Mouse (Mus musculus) thymus, postnatal 25 days (tissue): Measurements from ENCODE around the gene Olfr1381.
"Not testable (repeated sequence)": the region's sequence is repeated elsewhere in the genome, so short reads cannot be mapped to it uniquely, and the experiment has no call there.

Source experiments
- DNase-seq: peaks from one replicate; pipeline ENCODE4 v3.0.0; 2022

Gene Olfr1381

DNA sequence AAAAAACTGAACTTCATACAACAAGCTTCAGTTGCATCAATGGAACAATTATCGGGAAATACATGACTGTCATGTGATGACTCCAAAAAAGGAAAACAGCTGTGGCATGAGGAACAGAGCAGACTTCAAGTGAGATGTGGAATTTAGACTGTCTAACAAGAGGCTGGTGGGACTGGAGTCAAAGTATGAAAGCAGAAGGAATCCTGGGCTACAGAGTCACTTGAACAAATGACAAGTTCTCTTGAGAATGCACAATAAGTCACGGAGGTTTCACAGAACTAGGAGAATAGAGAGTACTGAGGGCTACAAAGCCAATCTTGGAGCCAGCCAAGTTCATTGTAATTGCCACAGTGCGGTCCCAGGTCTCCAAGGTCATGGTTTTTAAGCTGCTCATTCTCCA is at the start of gene Olfr1381:
Gene Olfr1381 (plus strand): TSS at position 301 of the 400 bp plus-strand sequence.
- not testable (repeated sequence) for DNase-seq

DNA sequence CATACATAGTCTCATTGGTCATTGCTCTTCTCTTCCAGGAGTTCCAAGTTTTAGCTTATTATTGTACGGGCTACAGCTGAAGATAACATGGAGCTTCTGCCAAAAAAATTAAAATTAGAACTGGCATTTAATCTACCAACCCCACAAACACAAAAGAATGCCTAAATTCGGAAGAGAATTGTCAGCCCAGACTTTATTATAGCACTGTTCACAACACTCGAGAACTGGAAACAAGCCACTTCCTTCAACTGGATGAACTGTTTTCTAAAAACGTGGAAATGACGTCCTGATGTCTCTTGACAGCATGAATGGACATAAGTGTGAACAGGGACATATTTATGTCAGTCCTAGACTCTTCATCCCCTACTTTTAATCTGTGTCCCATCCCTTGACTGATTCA is 25.2 kb upstream of the Olfr1381 start:
- DNase-seq = no peak

DNA sequence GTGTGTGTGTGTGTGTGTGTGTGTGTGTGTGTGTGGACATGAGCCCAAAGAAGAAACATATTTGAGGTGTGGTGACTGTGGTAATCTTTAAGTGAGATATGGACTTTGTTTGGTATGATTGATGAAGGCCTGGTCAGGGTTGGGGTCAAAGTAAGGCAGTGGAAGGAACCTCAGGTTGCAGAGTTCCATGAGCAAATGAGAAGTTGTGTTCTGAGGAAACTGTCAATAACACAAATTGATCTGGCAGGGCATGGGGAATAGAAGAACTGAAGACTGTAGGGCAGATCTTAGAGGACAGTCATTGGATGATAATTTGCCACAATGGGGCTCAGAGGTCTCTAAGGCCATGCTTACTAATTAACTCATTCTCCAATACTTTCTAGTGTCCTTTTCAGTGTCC is 23.9 kb upstream of the Olfr1381 start, which contains the start of gene Olfr1383:
Gene Olfr1383 (plus strand): TSS at position 301 of the 400 bp plus-strand sequence.
- DNase-seq = no peak

GRCm38 (mm10) chr11:49527947-49528346 is 15.3 kb upstream of the Olfr1381 start, which contains the start of gene Olfr1382:
Gene Olfr1382 (plus strand): TSS chr11:49528247.
- DNase-seq = no peak

GRCm38 (mm10) chr11:49532761-49533160 is 10.5 kb upstream of the Olfr1381 start:
- DNase-seq = no peak

DNA sequence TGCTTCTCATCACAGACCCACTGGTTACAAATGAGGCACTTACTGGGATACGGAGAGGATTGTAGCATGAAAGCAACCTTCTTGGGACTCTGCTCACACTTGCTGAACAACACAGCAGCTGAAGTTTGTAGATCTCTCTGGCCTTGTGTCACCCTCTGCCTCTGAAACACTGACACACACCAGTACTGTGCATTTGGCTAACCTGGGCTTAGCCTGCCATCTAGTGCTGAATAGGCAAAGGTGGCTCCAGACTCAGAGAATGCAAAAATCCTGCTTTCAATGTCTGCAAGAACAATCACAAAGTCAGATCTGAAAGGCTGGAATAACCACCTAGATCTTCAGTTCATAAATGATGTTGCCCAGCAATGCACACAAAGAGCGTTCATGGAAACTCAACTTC is 6.6 kb upstream of the Olfr1381 start:
- DNase-seq = not testable (repeated sequence)

GRCm38 (mm10) chr11:49554033-49554432 is 10.8 kb downstream of the Olfr1381 start:
- not testable (repeated sequence) for DNase-seq

DNA sequence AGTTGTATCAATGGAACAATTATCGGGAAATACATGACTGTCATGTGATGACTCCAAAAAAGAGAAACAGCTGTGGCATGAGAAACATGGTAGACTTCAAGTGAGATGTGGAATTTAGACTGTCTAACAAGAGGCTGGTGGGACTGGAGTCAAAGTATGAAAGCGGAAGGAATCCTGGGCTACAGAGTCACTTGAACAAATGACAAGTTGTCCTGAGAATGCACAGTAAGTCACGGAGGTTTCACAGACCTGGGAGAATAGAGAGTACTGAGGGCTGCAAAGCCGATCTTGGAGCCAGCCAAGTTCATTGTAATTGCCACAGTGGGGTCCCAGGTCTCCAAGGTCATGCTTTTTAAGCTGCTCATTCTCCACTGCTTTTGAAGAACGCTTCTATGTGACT is 13.3 kb downstream of the Olfr1381 start, which contains the start of gene Olfr1380:
Gene Olfr1380 (plus strand): TSS at position 301 of the 400 bp plus-strand sequence.
- DNase-seq = not testable (repeated sequence)

DNA sequence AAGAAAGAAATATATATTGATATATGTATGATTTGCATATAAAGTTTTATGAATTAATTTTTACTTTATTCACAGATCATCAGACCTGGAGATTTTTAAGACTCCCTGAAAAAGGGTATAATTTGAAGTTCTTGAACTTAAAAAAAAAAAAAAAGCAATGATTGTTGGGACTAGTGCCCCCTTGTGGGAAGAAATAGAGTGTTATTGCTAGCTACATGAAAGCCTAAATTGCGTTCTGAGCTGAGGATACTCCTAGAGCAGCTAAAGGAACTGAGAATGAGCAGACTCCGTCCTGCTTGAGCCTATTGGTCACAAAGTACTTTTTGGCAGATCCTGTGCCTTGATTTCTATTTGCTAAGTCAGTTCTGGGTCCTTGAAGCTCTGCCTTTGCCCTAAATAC is 31.8 kb downstream of the Olfr1381 start:
- not testable (repeated sequence) for DNase-seq

DNA sequence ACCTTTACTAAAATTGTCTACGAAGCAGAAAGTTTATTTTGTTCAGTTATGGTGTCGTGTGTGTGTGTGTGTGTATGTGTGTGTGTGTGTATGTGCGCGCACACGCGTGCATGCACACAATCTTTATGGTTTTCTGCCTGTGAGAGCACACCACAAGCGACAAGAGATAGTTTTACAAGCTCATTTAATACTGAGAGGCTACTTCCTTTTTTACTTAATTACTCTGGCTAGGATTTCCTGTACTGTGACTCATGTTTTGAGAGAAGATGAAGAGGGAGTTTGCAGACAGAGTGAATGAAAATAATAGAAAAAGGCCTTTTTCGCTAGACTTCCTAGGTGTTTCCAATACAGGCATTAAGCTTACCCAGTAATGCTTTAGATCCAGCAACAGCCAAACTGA is 37.2 kb downstream of the Olfr1381 start:
- DNase-seq = not testable (repeated sequence)

- DNase-seq = no peak
These were observed 47.0 kb downstream of the Olfr1381 start for GRCm38 (mm10) chr11:49590213-49590612.

- not testable (repeated sequence) for DNase-seq
These were observed 53.9 kb downstream of the Olfr1381 start for GRCm38 (mm10) chr11:49597149-49597548.
